Mouse (Mus musculus) thymus, adult 2 months (tissue): ENCODE results near the gene Osbpl7. TPM values are rescaled to one million over a fixed set of nuclear protein-coding genes. Genes with fewer than 3 reads are reported as not detected.
A peak's percentile ranks its signal among the peaks of the same experiment; 100 is the strongest.

ENCODE experiments used
- DNase-seq: peaks from one replicate; pipeline ENCODE4 v3.0.0; 2021
- H3K27ac ChIP-seq: fragments of 200-500 bp; 2 replicates; pipeline ENCODE4 v1.5.1; 2012; ENCODE audit warnings: low read length, control low read depth; ENCODE audit not compliant: control insufficient read depth, insufficient read depth
- H3K27me3 ChIP-seq: fragments of 200-500 bp; 2 replicates; pipeline ENCODE4 v1.6.1; 2012; ENCODE audit warnings: mild to moderate bottlenecking, low read length, moderate library complexity, mixed read lengths; ENCODE audit not compliant: control insufficient read depth, insufficient read depth
- H3K36me3 ChIP-seq: fragments of 200-500 bp; 2 replicates; pipeline ENCODE4 v1.6.1; 2012; ENCODE audit warnings: mild to moderate bottlenecking, low read length, moderate library complexity; ENCODE audit not compliant: control insufficient read depth, insufficient read depth
- H3K4me1 ChIP-seq: fragments of 200-500 bp; replicated peaks from 2 replicates; pipeline ENCODE4 v1.6.1; 2012; ENCODE audit warnings: low read length; ENCODE audit not compliant: control insufficient read depth, insufficient read depth
- H3K4me3 ChIP-seq: fragments of 200-500 bp; 2 replicates; pipeline ENCODE4 v1.5.1; 2012; ENCODE audit warnings: mild to moderate bottlenecking, low read length, control low read depth, moderate library complexity; ENCODE audit not compliant: control insufficient read depth, insufficient read depth
- CTCF ChIP-seq: fragments of 200-500 bp; IDR thresholded peaks from 2 replicates; pipeline ENCODE4 v1.5.1; 2012; ENCODE audit warnings: mild to moderate bottlenecking, control low read depth, low read length, moderate library complexity, borderline replicate concordance; ENCODE audit not compliant: control insufficient read depth, poor library complexity, insufficient read depth; ENCODE audit errors: extremely low read depth
- POLR2A ChIP-seq: fragments of 200-500 bp; IDR thresholded peaks from 2 replicates; pipeline ENCODE4 v1.6.1; 2012; ENCODE audit warnings: mild to moderate bottlenecking, low read length, control low read depth, moderate library complexity; ENCODE audit not compliant: control insufficient read depth, poor library complexity, insufficient read depth; ENCODE audit errors: extremely low read depth
- WGBS: fragments of 180-500 bp; shearing (Covaris S2); methylation state at CpG from one replicate; pipeline ENCODE4 v1.1.7; 2018; 5-methylcytosine and 5-hydroxymethylcytosine counted together
- polyA plus RNA-seq: library from polyadenylated mRNA; depleted of rRNA; stranded (reverse); fragments of >200 nt; gene quantifications from 2 replicates; pipeline ENCODE4 v1.2.3, GENCODE M21; 2012

The Osbpl7 gene
- polyA plus RNA-seq, 1 experiment = 36.7 TPM

DNA sequence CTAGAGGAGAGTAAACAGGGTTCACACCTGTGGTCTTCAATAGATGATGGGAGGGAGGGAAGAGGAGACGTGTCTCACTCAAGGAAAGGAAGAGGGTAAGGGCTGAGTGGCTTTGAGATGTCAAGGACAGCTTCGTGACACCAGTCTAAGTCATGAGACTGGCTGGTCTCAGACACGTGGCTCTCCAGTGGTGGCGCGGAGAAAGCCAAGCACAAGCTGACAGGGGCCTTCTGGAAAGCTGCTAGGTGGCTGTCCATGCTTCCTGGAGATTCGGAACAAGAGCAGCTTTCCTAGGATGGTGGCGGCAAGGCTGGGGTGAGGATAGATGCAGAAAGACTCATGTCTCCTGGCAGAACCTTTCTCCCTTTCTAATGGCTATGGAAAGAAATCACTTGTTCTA, 11.5 kb upstream of the Osbpl7 start:
- WGBS = 89% methylated on average over 7 of the region's 7 CpGs
- TF ChIP-seq CTCF (no peak), POLR2A (no peak)
- Histone ChIP-seq H3K4me3 (no peak overlapping the region), H3K4me1 (peaks cover 8% of the 10 kb centered on the region), H3K36me3 (no peaks in the 10 kb centered on the region), H3K27ac (no peak overlapping the region), H3K27me3 (no peaks in the 10 kb centered on the region)
- no peak for DNase-seq

DNA sequence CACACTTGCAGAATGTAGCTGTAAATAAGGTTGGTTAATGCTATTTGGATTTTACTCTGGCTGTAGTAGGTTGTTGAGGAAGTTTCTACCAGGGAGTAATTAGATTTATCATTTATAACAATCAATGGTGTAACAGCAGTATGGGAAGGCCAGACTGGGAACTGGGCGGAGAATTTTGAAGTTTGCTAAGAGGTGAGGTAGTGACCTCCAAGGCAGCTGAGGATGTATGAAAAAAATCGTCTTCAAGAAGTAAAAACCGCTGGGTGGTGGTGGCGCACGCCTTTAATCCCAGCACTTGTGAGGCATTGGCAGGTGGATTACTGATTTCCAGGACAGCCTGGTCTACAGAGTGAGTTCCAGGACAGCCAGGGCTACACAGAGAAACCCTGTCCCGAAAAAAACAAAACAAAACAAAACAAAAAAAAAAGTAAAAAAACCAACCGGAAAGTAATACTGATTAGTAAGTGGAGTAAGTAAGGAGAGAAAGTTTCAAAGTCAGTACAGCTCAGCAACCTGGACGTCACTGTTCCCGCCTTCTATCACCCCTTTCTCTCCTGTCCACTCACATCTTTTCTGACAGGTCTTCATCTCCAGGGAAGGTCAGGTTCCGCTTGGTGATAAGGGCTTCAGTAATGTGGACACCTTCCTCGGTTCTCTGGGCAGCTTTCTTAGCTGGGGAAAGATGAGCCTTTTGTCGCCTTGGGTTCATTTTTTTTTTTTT, 10.0 kb upstream of the Osbpl7 start:
- Histone ChIP-seq H3K27ac (no peak overlapping the region), H3K27me3 (no peaks in the 10 kb centered on the region), H3K4me1 (peaks cover 8% of the 10 kb centered on the region), H3K36me3 (no peaks in the 10 kb centered on the region), H3K4me3 (0 out of 2 replicates have a peak overlapping the region, but pooled peaks have one; percentile 44)
- WGBS = 38% methylated on average over 12 of the region's 12 CpGs
- TF ChIP-seq POLR2A (no peak), CTCF (no peak)
- no peak for DNase-seq

DNA sequence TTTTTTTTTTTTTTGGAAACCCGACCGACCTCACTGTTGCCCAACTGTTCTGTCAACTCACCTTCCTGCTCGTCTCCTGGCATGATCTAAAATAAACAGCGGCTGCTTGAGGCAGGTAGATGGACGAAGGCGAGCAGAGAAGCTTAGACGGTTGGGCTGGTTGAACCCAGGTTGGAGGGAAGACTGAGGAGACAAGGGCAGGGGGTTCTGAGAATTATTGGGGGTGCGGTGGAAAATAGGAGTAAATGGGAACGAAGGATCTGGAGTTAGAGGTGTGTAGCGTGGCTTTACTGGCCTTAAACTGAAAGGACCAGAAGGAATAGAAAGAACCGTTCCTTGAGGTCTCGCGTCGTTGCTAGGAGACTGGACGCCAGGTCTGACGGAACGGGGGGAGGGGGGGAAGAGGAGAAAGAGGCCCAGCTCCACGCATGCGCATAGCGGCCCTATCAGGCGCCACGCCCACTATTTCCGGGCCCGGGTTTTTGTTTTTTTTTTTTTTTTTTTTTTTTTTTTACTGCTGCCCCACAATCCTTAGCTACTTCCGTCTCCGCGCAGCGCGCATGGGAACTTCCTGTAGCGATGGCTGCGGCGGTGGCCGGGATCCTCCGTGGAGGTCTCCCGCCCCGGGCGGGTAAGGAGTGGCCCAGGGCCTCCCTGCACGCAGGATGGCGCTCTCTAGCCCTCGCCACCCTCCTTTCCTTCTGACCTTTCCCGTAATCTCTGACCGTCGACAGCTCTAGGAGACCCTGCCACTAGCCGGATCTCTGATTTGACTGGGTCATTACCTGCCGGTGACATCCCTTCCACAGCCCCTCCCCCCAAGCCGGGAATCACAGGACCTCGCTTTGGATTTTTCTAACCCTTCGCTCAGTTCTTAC, 9.2 kb upstream of the Osbpl7 start, which contains the start of the genes Lrrc46 and Mrpl10:
Gene Lrrc46, minus strand, starts transcription at position 386 of the 878 bp plus-strand sequence.
Gene Mrpl10, plus strand, starts transcription at position 539 of the 878 bp plus-strand sequence.
- H3K27me3 ChIP-seq = no peaks in the 10 kb centered on the region
- WGBS = under 1% methylated on average over 48 of the region's 48 CpGs
- no peaks in the 10 kb centered on the region for H3K36me3 ChIP-seq
- peak; percentile 85 for DNase-seq
- H3K4me3 ChIP-seq = peak within 1 kb of the TSS; percentile 91
- TF ChIP-seq CTCF = no peak
- peak; percentile 60; the same call in 1 of the 2 replicates for TF ChIP-seq POLR2A
- peak within 1 kb of the TSS; percentile 30; the same call in 1 of the 2 replicates for H3K27ac ChIP-seq
- peaks cover 8% of the 10 kb centered on the region for H3K4me1 ChIP-seq

DNA sequence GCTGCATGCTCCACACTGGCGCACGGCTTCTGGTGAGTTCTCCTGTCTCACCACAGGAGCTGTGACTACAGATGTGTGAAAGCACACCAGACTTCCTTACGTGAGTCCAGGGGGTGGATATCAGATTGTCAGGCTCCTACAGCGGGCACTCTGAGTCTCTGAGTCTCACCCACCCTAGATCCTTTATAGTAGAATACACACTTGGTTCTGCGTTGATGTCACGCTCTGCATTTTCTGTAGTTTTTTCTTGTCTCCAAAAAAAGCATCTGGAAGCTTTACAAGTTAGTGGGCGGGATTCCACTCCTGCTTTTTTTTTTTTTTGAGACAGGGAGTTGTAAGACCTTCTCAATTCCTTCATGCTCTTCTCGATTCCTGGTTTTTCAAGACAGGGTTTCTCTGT, 5.5 kb upstream of the Osbpl7 start:
- no peaks in the 10 kb centered on the region for H3K27me3 ChIP-seq
- no peak for DNase-seq
- H3K4me1 ChIP-seq = peaks cover 9% of the 10 kb centered on the region
- H3K36me3 ChIP-seq = no peaks in the 10 kb centered on the region
- no peak overlapping the region for H3K4me3 ChIP-seq
- H3K27ac ChIP-seq = no peak overlapping the region
- 98% methylated on average over 8 of the region's 8 CpGs for WGBS
- no peak for TF ChIP-seq POLR2A
- no peak for TF ChIP-seq CTCF

DNA sequence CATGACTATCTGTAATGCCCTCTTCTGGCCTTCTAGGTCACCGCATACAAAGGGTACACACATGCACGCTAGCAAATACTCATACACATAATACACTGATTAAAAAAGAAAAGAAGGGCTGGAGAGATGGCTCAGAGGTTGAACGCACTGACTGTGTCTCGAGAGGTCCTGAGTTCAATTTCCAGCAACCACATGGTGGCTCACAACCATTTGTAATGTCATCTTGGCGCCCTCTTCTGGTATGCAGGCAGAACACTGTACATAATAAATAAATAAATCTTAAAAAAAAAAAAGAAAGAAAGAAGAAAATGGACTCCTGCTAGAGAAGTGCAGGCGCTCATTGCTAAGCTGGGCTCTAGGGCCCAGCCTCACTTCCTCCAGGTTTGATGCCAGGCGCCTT, 4.6 kb upstream of the Osbpl7 start:
- WGBS = 93% methylated on average over 7 of the region's 7 CpGs
- H3K27ac ChIP-seq = no peak overlapping the region
- peak; percentile 20 for DNase-seq

DNA sequence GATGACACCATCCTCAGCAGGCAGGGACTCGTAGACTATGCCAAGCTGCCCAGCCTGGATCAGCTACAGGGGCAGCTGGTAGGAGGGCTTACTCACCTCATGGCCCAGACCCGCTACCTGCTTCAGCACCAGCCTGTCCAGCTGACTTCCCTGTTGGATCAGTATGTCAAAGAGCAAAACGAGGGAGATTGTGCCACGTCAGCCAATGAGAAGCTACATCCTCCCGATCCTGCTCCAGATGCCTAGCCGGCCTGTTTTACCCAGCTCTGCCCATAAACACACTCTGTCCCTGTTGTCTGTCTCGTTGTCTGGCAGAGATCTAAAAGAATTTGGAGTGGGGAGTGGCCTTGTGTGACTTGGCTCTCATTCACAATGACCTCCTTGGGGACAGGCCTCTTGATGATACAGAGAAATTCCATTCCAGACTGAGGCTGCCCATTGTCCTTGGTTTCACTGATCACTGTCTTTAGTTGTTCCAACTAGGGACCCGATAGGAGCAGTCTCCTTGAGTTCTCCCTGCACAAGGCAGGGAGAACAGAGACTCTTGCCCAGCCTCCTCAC, 2.3 kb upstream of the Osbpl7 start:
- no peak overlapping the region for H3K27ac ChIP-seq
- WGBS = 92% methylated on average over 8 of the region's 8 CpGs
- H3K27me3 ChIP-seq = no peaks in the 10 kb centered on the region
- no peaks in the 10 kb centered on the region for H3K36me3 ChIP-seq
- H3K4me3 ChIP-seq = no peak overlapping the region
- no peak for DNase-seq
- TF ChIP-seq CTCF (no peak), POLR2A (no peak)
- H3K4me1 ChIP-seq = peaks cover 24% of the 10 kb centered on the region

More for the DNA sequence above, 4.6 kb upstream of the Osbpl7 start:
- peaks cover 13% of the 10 kb centered on the region for H3K4me1 ChIP-seq
- no peaks in the 10 kb centered on the region for H3K27me3 ChIP-seq
- no peaks in the 10 kb centered on the region for H3K36me3 ChIP-seq
- H3K4me3 ChIP-seq = no peak overlapping the region
- no peak for TF ChIP-seq POLR2A
- TF ChIP-seq CTCF = no peak

DNA sequence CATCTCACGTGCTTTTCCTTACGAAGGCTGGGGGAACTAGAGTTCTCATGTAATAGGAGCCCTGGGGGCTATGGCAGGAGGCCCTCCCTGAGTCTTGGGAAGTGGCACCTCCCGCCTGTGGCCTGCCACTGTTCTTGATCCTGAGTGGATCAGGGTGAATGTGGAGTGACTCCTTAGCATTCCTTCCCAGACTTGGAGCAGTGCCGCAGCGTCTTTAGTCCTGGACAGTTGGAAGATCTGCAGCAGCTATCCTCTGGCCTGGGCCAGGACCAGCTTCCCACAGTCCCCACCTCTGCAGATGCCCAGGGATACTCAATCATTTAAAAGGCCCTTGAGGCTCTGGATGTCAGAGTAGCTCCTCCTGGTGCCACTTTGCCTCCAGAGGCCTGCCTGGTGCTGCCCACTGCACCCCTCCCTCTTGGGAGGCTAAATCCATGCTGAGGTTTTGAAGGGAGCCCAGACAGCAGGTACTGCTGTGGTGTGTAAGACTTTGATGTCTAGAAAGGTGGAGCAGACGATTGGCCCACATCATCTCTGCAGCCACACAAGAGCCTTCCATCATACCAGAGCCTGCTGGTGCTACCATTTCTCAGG, 839 bp upstream of the Osbpl7 start:
- H3K4me1 ChIP-seq = peaks cover 24% of the 10 kb centered on the region

More for the DNA sequence above, 839 bp upstream of the Osbpl7 start:
- WGBS = 93% methylated on average over 6 of the region's 6 CpGs
- no peak for DNase-seq
- no peak overlapping the region for H3K4me3 ChIP-seq
- TF ChIP-seq POLR2A (no peak), CTCF (no peak)
- no peaks in the 10 kb centered on the region for H3K27me3 ChIP-seq
- H3K36me3 ChIP-seq = peaks cover 11% of the 10 kb centered on the region
- no peak overlapping the region for H3K27ac ChIP-seq
